Mouse (Mus musculus) right cerebral cortex, postnatal 36 days (tissue): ENCODE measurements at regions not wholly inside any gene's neighbourhood (a gene's known extent, or its start where the extent isn't known, plus 50 kb on each side); places are given as distances from the start of the nearest gene placed in this dataset.
A peak's percentile ranks its signal among the peaks of the same experiment; 100 is the strongest.
"Not testable (repeated sequence)": the region's sequence is repeated elsewhere in the genome, so short reads cannot be mapped to it uniquely, and the experiment has no call there.

Experiments used
- DNase-seq, 2 experiments: peaks; one replicate each; pipeline ENCODE4 v3.0.0; 2022; ENCODE audit warnings: low spot score in 2 of 2, mixed read lengths in 1 of 2

- DNase-seq: not testable (repeated sequence)
Observed at GRCm38 (mm10) chr14:53723611-53724010, 530.3 kb downstream of the Dad1 start.

- DNase-seq: not testable (repeated sequence)
Observed at GRCm38 (mm10) chr14:53721901-53722300, 532.0 kb downstream of the Dad1 start.

GRCm38 (mm10) chr14:53709627-53710026, 544.3 kb downstream of the Dad1 start:
- not testable (repeated sequence) for DNase-seq

- not testable (repeated sequence) for DNase-seq
Observed at GRCm38 (mm10) chr14:53704351-53704750, 549.6 kb downstream of the Dad1 start.

- DNase-seq: not testable (repeated sequence)
Observed at GRCm38 (mm10) chr14:53703593-53703992, 550.3 kb downstream of the Dad1 start.

GRCm38 (mm10) chr14:53684100-53684499, 569.8 kb downstream of the Dad1 start:
- DNase-seq: peak in 1 of 2 experiments; percentile 1

- not testable (repeated sequence) for DNase-seq
Observed at GRCm38 (mm10) chr14:53683361-53684015, 570.4 kb downstream of the Dad1 start.

- not testable (repeated sequence) for DNase-seq
Observed at GRCm38 (mm10) chr14:53682679-53683078, 571.2 kb downstream of the Dad1 start.

GRCm38 (mm10) chr14:53681320-53681719, 572.6 kb downstream of the Dad1 start:
- DNase-seq: not testable (repeated sequence)

GRCm38 (mm10) chr14:53665681-53666080, 588.2 kb downstream of the Dad1 start:
- DNase-seq: peak; percentile 4 to 6

GRCm38 (mm10) chr14:53662700-53663355, 591.1 kb downstream of the Dad1 start:
- not testable (repeated sequence) for DNase-seq

- DNase-seq: not testable (repeated sequence)
Observed at GRCm38 (mm10) chr14:53654669-53655068, 599.2 kb downstream of the Dad1 start.

- not testable (repeated sequence) for DNase-seq
Observed at GRCm38 (mm10) chr14:53651061-53651460, 602.8 kb downstream of the Dad1 start.

GRCm38 (mm10) chr14:53649189-53649588, 604.7 kb downstream of the Dad1 start:
- DNase-seq: not testable (repeated sequence)

- DNase-seq: not testable (repeated sequence)
Observed at GRCm38 (mm10) chr14:53640441-53640840, 613.5 kb downstream of the Dad1 start.

- not testable (repeated sequence) for DNase-seq
Observed at GRCm38 (mm10) chr14:53637664-53638063, 616.2 kb downstream of the Dad1 start.

- DNase-seq: not testable (repeated sequence)
Observed at GRCm38 (mm10) chr14:53635206-53635605, 618.7 kb downstream of the Dad1 start.

- not testable (repeated sequence) for DNase-seq
Observed at GRCm38 (mm10) chr14:53634320-53634979, 619.5 kb downstream of the Dad1 start.

- DNase-seq: not testable (repeated sequence)
Observed at GRCm38 (mm10) chr14:53633743-53634142, 620.2 kb downstream of the Dad1 start.

GRCm38 (mm10) chr14:53621376-53621775, 632.5 kb downstream of the Dad1 start:
- not testable (repeated sequence) for DNase-seq

- not testable (repeated sequence) for DNase-seq
Observed at GRCm38 (mm10) chr14:53616061-53616460, 637.8 kb downstream of the Dad1 start.

- DNase-seq: no peak
Observed at GRCm38 (mm10) chr14:53614341-53614740, 639.6 kb downstream of the Dad1 start.
